Mouse (Mus musculus) stomach, embryonic 15.5 days (tissue): ENCODE measurements around the gene 1700001L19Rik. TPM values are rescaled to one million over a fixed set of nuclear protein-coding genes. Genes with fewer than 3 reads are reported as not detected.
"Not testable (repeated sequence)": the region's sequence is repeated elsewhere in the genome, so short reads cannot be mapped to it uniquely, and the experiment has no call there.

Experiments used
- ATAC-seq: fragments of 200-750 bp; cut with Nextera tagmentation; 2 replicates; pipeline ENCODE4 v1.8.0; 2017; ENCODE audit warnings: low read depth, moderate number of reproducible peaks, moderate TSS enrichment; ENCODE audit not compliant: insufficient read depth, low FRiP score
- H3K27ac ChIP-seq: fragments of 300-500 bp; sonication (generic); 2 replicates; pipeline ENCODE4 v1.5.1; 2015; ENCODE audit warnings: mild to moderate bottlenecking, inconsistent platforms
- H3K27me3 ChIP-seq: fragments of 300-500 bp; sonication (generic); replicated peaks from 2 replicates; pipeline ENCODE4 v1.6.1; 2015; ENCODE audit warnings: inconsistent platforms
- H3K36me3 ChIP-seq: fragments of 300-500 bp; sonication (generic); 2 replicates; pipeline ENCODE4 v1.6.1; 2015; ENCODE audit warnings: inconsistent platforms
- H3K4me1 ChIP-seq: fragments of 300-500 bp; sonication (generic); 2 replicates; pipeline ENCODE4 v1.6.1; 2015; ENCODE audit warnings: inconsistent platforms
- H3K4me2 ChIP-seq: fragments of 300-500 bp; sonication (generic); 2 replicates; pipeline ENCODE4 v1.6.1; 2015; ENCODE audit warnings: mild to moderate bottlenecking, inconsistent platforms
- H3K4me3 ChIP-seq: fragments of 300-500 bp; sonication (generic); replicated peaks from 2 replicates; pipeline ENCODE4 v1.5.1; 2015; ENCODE audit warnings: inconsistent platforms
- H3K9ac ChIP-seq: fragments of 300-500 bp; sonication (generic); 2 replicates; pipeline ENCODE4 v1.6.1; 2015; ENCODE audit warnings: inconsistent platforms
- H3K9me3 ChIP-seq: fragments of 300-500 bp; sonication (generic); 2 replicates; pipeline ENCODE4 v1.6.1; 2016; ENCODE audit warnings: inconsistent platforms
- WGBS: fragments of 180-500 bp; shearing (Covaris S2); methylation state at CpG from one replicate; pipeline ENCODE4 v1.1.7; 2015; 5-methylcytosine and 5-hydroxymethylcytosine counted together
- polyA plus RNA-seq: library from polyadenylated mRNA; unstranded; fragments of >200 nt; fragmentation: Nextera tagmentation; extraction: Ambion mirVana; gene quantifications from 2 replicates; pipeline ENCODE4 v1.2.1, GENCODE M21; 2015

Gene 1700001L19Rik
- 0.13 and 0.21 TPM in 2 replicates for polyA plus RNA-seq

GRCm38 (mm10) chr13:68597199-68597598 is at the start of gene 1700001L19Rik:
1700001L19Rik (plus strand) TSS chr13:68597421.
- Histone ChIP-seq H3K27ac (no peak within 1 kb of the TSS), H3K4me3 (0 out of 2 replicates have a peak within 1 kb of the TSS, but pooled peaks have one; percentile 11), H3K36me3 (peaks cover 11% of the 10 kb centered on the region), H3K9ac (no peak within 1 kb of the TSS), H3K27me3 (no peaks in the 10 kb centered on the region), H3K4me2 (peak within 1 kb of the TSS; percentile 41), H3K4me1 (peaks cover 2% of the 10 kb centered on the region; the same call in 1 of the 2 replicates), H3K9me3 (no peaks in the 10 kb centered on the region)
- 14% methylated on average over 10 of the region's 10 CpGs for WGBS
- no peak for ATAC-seq

- not testable (repeated sequence) for ATAC-seq, H3K4me3 ChIP-seq, H3K4me2 ChIP-seq, H3K27me3 ChIP-seq, H3K4me1 ChIP-seq, H3K27ac ChIP-seq, H3K9ac ChIP-seq, H3K9me3 ChIP-seq, H3K36me3 ChIP-seq
- WGBS: 29% methylated on average over 6 of the region's 6 CpGs
Measured at GRCm38 (mm10) chr13:68553391-68553790, 43.8 kb upstream of the 1700001L19Rik start.

DNA sequence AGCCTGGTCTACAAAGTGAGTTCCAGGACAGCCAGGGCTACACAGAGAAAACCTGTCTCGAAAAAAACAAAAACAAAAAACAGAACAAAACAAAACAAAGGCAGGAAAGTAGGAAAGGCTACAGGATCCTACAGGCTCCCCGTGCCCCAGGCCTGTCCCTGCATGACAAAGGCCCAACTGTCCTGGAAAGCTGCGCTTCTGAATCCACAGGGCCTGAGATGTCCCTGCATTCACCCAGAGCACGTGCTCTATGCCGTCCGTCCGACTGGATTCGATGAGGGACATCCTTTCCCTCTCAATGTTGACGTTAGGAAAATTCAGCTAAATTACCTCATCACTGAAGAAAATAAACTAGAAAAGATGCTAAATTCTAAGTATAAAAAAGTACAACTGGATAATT is 29.1 kb upstream of the 1700001L19Rik start:
- H3K27me3 ChIP-seq: no peaks in the 10 kb centered on the region
- H3K9ac ChIP-seq: no peak overlapping the region
- H3K4me3 ChIP-seq: no peak overlapping the region
- no peak overlapping the region for H3K4me2 ChIP-seq
- WGBS: 93% methylated on average over 9 of the region's 9 CpGs
- no peaks in the 10 kb centered on the region for H3K9me3 ChIP-seq
- H3K36me3 ChIP-seq: peaks cover 30% of the 10 kb centered on the region
- no peaks in the 10 kb centered on the region for H3K4me1 ChIP-seq
- ATAC-seq: no peak
- no peak overlapping the region for H3K27ac ChIP-seq

- no peak overlapping the region for H3K4me2 ChIP-seq
- H3K27me3 ChIP-seq: no peaks in the 10 kb centered on the region
- no peaks in the 10 kb centered on the region for H3K9me3 ChIP-seq
- no peak overlapping the region for H3K4me3 ChIP-seq
- 90% methylated on average over 11 of the region's 11 CpGs for WGBS
- H3K9ac ChIP-seq: no peak overlapping the region
- no peaks in the 10 kb centered on the region for H3K4me1 ChIP-seq
- peaks cover 26% of the 10 kb centered on the region for H3K36me3 ChIP-seq
- H3K27ac ChIP-seq: no peak overlapping the region
- no peak for ATAC-seq
Measured at GRCm38 (mm10) chr13:68568548-68568947, 28.7 kb upstream of the 1700001L19Rik start.

DNA sequence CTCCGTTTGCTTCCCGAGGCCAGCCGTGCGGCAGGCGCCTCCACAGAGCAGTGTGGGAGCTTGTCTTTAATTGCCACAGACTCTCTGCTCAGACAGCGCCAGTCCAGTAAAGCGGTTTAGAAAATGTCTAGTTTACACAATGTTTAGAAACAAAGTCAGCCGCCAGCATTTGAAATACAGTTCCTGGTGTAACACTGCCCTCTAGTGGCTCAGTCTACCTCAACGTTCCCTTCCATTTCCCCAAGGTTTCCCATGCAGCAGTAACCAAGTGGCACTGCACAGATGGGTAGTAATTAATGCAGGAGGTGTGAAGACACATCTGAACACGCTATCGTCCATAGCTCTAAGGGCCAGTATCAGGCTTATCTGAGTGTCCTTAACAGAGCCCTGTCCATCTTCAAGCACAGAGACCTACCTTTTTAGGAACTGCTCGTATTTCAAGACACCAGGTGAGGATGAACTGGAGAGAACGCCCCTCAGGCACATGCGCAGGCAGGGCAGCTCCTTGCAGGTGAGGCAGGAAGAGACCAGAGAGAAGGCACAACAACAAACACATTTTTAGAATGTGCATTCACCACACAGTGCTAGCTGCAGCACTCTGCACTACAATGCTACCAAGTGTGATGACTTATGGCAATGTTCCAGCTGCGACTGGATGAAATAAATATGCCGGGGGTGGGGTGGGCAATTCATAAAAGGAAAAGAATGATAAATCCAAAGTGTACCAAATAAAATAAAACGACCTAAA is 27.5 kb upstream of the 1700001L19Rik start:
- H3K4me3 ChIP-seq: no peak overlapping the region
- H3K27ac ChIP-seq: no peak overlapping the region
- H3K9me3 ChIP-seq: no peaks in the 10 kb centered on the region
- no peak overlapping the region for H3K9ac ChIP-seq
- 60% methylated on average over 17 of the region's 17 CpGs for WGBS
- H3K36me3 ChIP-seq: peaks cover 26% of the 10 kb centered on the region; the same call in 1 of the 2 replicates
- H3K27me3 ChIP-seq: no peaks in the 10 kb centered on the region
- no peak overlapping the region for H3K4me2 ChIP-seq
- H3K4me1 ChIP-seq: no peaks in the 10 kb centered on the region
- no peak for ATAC-seq

DNA sequence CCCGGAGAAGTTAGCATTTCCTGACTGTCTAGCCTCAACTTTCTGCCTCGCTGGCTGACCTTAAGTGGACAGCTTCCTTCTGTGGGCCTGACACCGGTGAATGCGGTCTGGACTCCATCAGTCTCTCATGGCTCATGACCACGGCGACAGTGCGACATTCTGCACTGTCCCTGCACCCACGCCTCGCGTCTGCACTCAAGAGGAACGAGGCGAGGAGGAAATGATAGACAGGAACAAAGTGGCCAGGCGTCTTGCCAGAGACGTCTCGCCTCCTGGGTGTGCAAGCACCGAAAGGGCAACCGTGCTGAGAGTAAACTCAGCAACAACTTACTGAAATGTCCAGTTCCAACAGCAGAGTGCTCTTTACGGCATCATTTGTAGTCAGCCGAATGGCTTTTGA is 25.0 kb upstream of the 1700001L19Rik start:
- H3K9ac ChIP-seq: no peak overlapping the region
- no peak overlapping the region for H3K4me3 ChIP-seq
- H3K4me2 ChIP-seq: no peak overlapping the region
- H3K27ac ChIP-seq: 0 out of 2 replicates have a peak overlapping the region, but pooled peaks have one; percentile 54
- H3K4me1 ChIP-seq: no peaks in the 10 kb centered on the region
- ATAC-seq: no peak
- 85% methylated on average over 19 of the region's 19 CpGs for WGBS
- peaks cover 29% of the 10 kb centered on the region for H3K36me3 ChIP-seq
- no peaks in the 10 kb centered on the region for H3K27me3 ChIP-seq
- no peaks in the 10 kb centered on the region for H3K9me3 ChIP-seq

GRCm38 (mm10) chr13:68572966-68573913 is 24.0 kb upstream of the 1700001L19Rik start:
- H3K4me2 ChIP-seq: no peak overlapping the region

GRCm38 (mm10) chr13:68574398-68574797 is 22.8 kb upstream of the 1700001L19Rik start:
- H3K4me3 ChIP-seq: no peak overlapping the region
- no peaks in the 10 kb centered on the region for H3K4me1 ChIP-seq
- H3K9ac ChIP-seq: no peak overlapping the region
- H3K27ac ChIP-seq: no peak overlapping the region
- H3K36me3 ChIP-seq: peaks cover 24% of the 10 kb centered on the region
- H3K9me3 ChIP-seq: no peaks in the 10 kb centered on the region
- ATAC-seq: no peak
- H3K4me2 ChIP-seq: no peak overlapping the region
- no peaks in the 10 kb centered on the region for H3K27me3 ChIP-seq
- WGBS: 79% methylated on average over 4 of the region's 4 CpGs

More at GRCm38 (mm10) chr13:68572966-68573913, 24.0 kb upstream of the 1700001L19Rik start:
- Histone ChIP-seq H3K27ac (peak overlapping the region; percentile 54), H3K27me3 (no peaks in the 10 kb centered on the region), H3K4me3 (no peak overlapping the region), H3K36me3 (peaks cover 29% of the 10 kb centered on the region), H3K9ac (no peak overlapping the region), H3K4me1 (no peaks in the 10 kb centered on the region), H3K9me3 (no peaks in the 10 kb centered on the region)
- ATAC-seq: peak; percentile 61; the same call in 1 of the 2 replicates
- WGBS: 59% methylated on average over 10 of the region's 10 CpGs

DNA sequence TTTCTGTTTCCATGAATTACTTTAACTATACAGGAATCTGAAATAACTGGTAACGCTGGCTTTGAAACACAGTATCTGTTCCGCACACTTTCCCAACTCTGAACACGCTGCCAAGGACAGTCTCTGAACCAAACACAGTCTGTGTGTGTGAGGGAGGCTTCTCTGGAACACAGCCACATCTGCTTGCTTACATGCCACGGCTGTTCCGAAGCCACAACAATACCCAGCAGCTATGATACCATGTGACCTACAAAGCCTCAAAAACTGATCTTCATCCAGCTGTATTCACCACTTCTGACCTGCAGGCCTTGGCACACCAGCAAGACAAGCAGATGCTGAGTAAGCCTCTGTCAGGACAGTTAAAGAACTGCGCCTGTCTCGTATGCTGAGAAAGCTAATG is 19.3 kb upstream of the 1700001L19Rik start:
- Histone ChIP-seq H3K36me3 (peaks cover 18% of the 10 kb centered on the region), H3K27me3 (no peaks in the 10 kb centered on the region), H3K9ac (no peak overlapping the region), H3K9me3 (no peaks in the 10 kb centered on the region), H3K27ac (no peak overlapping the region), H3K4me2 (no peak overlapping the region), H3K4me1 (peaks cover 7% of the 10 kb centered on the region; the same call in 1 of the 2 replicates), H3K4me3 (no peak overlapping the region)
- 83% methylated on average over 7 of the region's 7 CpGs for WGBS
- ATAC-seq: no peak

GRCm38 (mm10) chr13:68581086-68581740 is 16.0 kb upstream of the 1700001L19Rik start:
- Histone ChIP-seq H3K27ac (peak overlapping the region; percentile 70), H3K4me1 (peaks cover 9% of the 10 kb centered on the region; the same call in 1 of the 2 replicates), H3K27me3 (no peaks in the 10 kb centered on the region), H3K4me2 (peak overlapping the region; percentile 77), H3K4me3 (peak overlapping the region; percentile 87), H3K36me3 (peaks cover 22% of the 10 kb centered on the region), H3K9ac (peak overlapping the region; percentile 27; the same call in 1 of the 2 replicates), H3K9me3 (no peaks in the 10 kb centered on the region)
- WGBS: 19% methylated on average over 14 of the region's 14 CpGs
- no peak; the same call in 1 of the 2 replicates for ATAC-seq

DNA sequence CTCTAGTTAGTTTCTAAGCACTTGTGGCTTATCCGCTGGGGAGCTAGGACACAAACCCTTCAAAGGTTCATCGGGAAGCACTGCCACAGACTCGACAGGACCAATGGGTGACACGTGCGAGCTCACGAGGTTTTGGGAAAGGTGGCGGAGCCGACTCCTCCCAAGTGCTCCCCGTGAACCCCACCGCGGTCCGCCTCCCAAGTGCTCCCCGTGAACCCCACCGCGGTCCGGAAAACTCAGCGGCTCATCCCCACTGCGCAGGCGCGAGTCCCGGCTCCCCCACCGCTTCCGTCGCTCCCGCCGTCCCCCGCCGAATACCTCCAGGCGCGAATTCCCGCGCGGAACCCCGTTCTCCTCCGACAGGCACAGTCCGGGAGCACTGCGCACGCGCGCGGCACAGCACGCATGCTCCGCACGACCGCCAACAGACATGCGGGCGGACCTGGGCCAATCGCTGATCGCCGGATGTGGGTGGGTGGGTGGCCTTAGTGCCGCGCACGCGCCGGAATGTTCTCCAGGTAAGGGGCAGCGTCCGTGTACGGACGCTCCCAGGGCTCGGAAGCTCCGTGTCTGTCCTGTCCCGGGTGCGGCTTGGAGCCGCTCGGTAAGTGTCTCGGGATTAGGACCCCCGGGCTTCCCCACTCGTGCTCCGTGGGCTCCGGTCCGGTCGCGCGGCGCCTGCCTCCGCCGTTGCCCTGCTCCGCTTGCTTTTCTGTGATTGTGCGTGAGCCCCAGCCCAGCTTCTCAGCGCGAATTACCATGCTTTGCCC is 15.3 kb upstream of the 1700001L19Rik start, which contains the start of the genes Mtrr and Fastkd3:
Gene Mtrr, minus strand, starts transcription at position 403 of the 770 bp plus-strand sequence.
Gene Fastkd3, plus strand, starts transcription at position 488 of the 770 bp plus-strand sequence.
- under 1% methylated on average over 81 of the region's 81 CpGs for WGBS
- peak; percentile 99 for ATAC-seq
- Histone ChIP-seq H3K27me3 (no peaks in the 10 kb centered on the region), H3K4me3 (peak within 1 kb of the TSS; percentile 87), H3K4me2 (peak within 1 kb of the TSS; percentile 77), H3K36me3 (peaks cover 22% of the 10 kb centered on the region), H3K9me3 (no peaks in the 10 kb centered on the region), H3K4me1 (peaks cover 9% of the 10 kb centered on the region; the same call in 1 of the 2 replicates), H3K27ac (peak within 1 kb of the TSS; percentile 85), H3K9ac (peak within 1 kb of the TSS; percentile 77; the same call in 1 of the 2 replicates)
